29 mouse cellular contexts compared by ENCODE assay signal in the genomic region with DNA sequence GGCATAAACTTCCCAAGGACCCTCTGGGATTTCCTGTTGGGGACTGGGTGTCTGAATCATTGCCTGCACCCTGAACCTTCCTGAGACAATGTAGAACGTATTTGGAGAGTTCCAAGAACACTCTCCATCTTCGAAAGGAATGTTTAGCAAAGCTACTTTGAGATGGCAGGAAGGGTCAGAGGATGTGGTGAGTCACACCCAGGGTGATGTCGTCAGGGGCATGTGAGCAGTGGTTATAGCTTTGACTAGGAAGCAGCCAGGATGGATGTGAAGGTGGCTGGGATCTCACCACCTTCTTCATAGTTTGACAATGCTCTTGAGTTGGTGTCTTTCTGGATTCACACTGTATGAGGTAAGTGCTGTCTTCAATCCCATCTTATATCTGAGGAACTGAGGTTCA. TPM values are rescaled to one million over a fixed set of nuclear protein-coding genes. Genes with fewer than 3 reads are reported as not detected.
DNase-seq lines count a peak whose midpoint lies in the region; ATAC-seq and TF ChIP-seq lines count a peak whose summit lies in the region.
"Had no signal": no experiment of that assay in that cellular context is flagged by ENCODE, and none has a peak within 500 bp of the region (broad histone marks: within the 10 kb centered on the region; RNA-seq: fewer than 3 reads in every experiment).

No protein-coding gene starts in this region.

- in situ Hi-C loops in Patski (cut with MboI; ENCODE audit: low pct_unique_long_range_greater_than_20kb): no loop called here

- no peaks in the 10 kb centered on the region for H3K9me3 ChIP-seq in lung, postnatal 0 days (ENCODE audit: low read length)
- no peaks in the 10 kb centered on the region for H3K9me3 ChIP-seq in midbrain, embryonic 14.5 days (ENCODE audit: control insufficient read depth, low read length)
- H3K9me3 ChIP-seq: embryonic facial prominence, embryonic 12.5 days; heart, embryonic 10.5 days; hindbrain, embryonic 10.5 days; intestine, embryonic 15.5 days; liver, embryonic 12.5 days; midbrain, embryonic 12.5 days had no signal

- H3K4me2 ChIP-seq in lung, postnatal 0 days (replicated peaks; ENCODE audit: low read depth, low read length): no peak overlapping the region
- H3K4me2 ChIP-seq in midbrain, embryonic 14.5 days (ENCODE audit: low read length): no peak overlapping the region
- H3K4me2 ChIP-seq: embryonic facial prominence, embryonic 12.5 days; intestine, embryonic 15.5 days; liver, embryonic 12.5 days; midbrain, embryonic 12.5 days had no signal

- H3K4me3 ChIP-seq in lung, postnatal 0 days (ENCODE audit: low read depth, low read length): no peak overlapping the region
- no peak overlapping the region for H3K4me3 ChIP-seq in midbrain, embryonic 14.5 days (replicated peaks; ENCODE audit: low read depth, low read length)
- H3K4me3 ChIP-seq: embryonic facial prominence, embryonic 12.5 days; heart, embryonic 10.5 days; hindbrain, embryonic 10.5 days; intestine, embryonic 15.5 days; layer of hippocampus, adult 2 months; liver, embryonic 12.5 days; midbrain, embryonic 12.5 days had no signal

- 28% methylated on average over 3 of the region's 3 CpGs for WGBS in lung, postnatal 0 days
- 86% methylated on average over 3 of the region's 3 CpGs for WGBS in midbrain, embryonic 14.5 days

- peak; percentile 45 for DNase-seq in lung, postnatal 0 days (ENCODE audit: low spot score)
- no peak for DNase-seq in lung, postnatal 10 days
- no peak for DNase-seq in Patski (ENCODE audit: low read depth, low spot score)
- DNase-seq in midbrain, embryonic 14.5 days: no peak
- DNase-seq in thymus, postnatal 0 days (ENCODE audit: low spot score): no peak
- DNase-seq: adrenal gland, adult 8-10 months; cerebellum, adult 11 months; cerebellum, adult 9-10 months; embryo, embryonic 11 days; gastrocnemius, postnatal 10 days; heart, adult 11 months; kidney, adult 2 months; kidney, postnatal 36 days; left cerebral cortex, postnatal 4 days; liver, postnatal 0 days; right cerebral cortex, postnatal 25 days; thymus, postnatal 25 days had no signal

- H3K27ac ChIP-seq in lung, postnatal 0 days (ENCODE audit: low read length): no peak overlapping the region
- no peak overlapping the region for H3K27ac ChIP-seq in midbrain, embryonic 14.5 days (replicated peaks; ENCODE audit: low read depth, low read length)
- H3K27ac ChIP-seq: embryonic facial prominence, embryonic 12.5 days; heart, embryonic 10.5 days; hindbrain, embryonic 10.5 days; intestine, embryonic 15.5 days; layer of hippocampus, adult 2 months; liver, embryonic 12.5 days; midbrain, embryonic 12.5 days had no signal

- H3K27me3 ChIP-seq in lung, postnatal 0 days (replicated peaks; ENCODE audit: insufficient read depth, low read length): no peaks in the 10 kb centered on the region
- no peaks in the 10 kb centered on the region for H3K27me3 ChIP-seq in Patski
- no peaks in the 10 kb centered on the region for H3K27me3 ChIP-seq in midbrain, embryonic 14.5 days (ENCODE audit: control insufficient read depth, insufficient read depth, low read length)
- H3K27me3 ChIP-seq: embryonic facial prominence, embryonic 12.5 days; intestine, embryonic 15.5 days; liver, embryonic 12.5 days; midbrain, embryonic 12.5 days had no signal

- no peaks in the 10 kb centered on the region for H3K4me1 ChIP-seq in lung, postnatal 0 days (ENCODE audit: insufficient read depth, low read depth, low read length)
- H3K4me1 ChIP-seq in midbrain, embryonic 14.5 days (ENCODE audit: control insufficient read depth, insufficient read depth, low read length): no peaks in the 10 kb centered on the region
- H3K4me1 ChIP-seq: embryonic facial prominence, embryonic 12.5 days; heart, embryonic 10.5 days; hindbrain, embryonic 10.5 days; intestine, embryonic 15.5 days; liver, embryonic 12.5 days; midbrain, embryonic 12.5 days had no signal

- TF ChIP-seq EP300 in lung, postnatal 0 days (IDR thresholded peaks at IDR 0.05): peak; percentile 32; the same call in 1 of the 2 replicates

- no peak overlapping the region for H3K9ac ChIP-seq in lung, postnatal 0 days (replicated peaks; ENCODE audit: low read depth)
- H3K9ac ChIP-seq in midbrain, embryonic 14.5 days (replicated peaks; ENCODE audit: low read length): no peak overlapping the region
- H3K9ac ChIP-seq: embryonic facial prominence, embryonic 12.5 days; intestine, embryonic 15.5 days; liver, embryonic 12.5 days; liver, postnatal 0 days; midbrain, embryonic 12.5 days had no signal

- H3K36me3 ChIP-seq in lung, postnatal 0 days (ENCODE audit: insufficient read depth, low read length): no peaks in the 10 kb centered on the region
- no peaks in the 10 kb centered on the region for H3K36me3 ChIP-seq in midbrain, embryonic 14.5 days (ENCODE audit: control insufficient read depth, insufficient read depth, low read length)
- H3K36me3 ChIP-seq: embryonic facial prominence, embryonic 12.5 days; heart, embryonic 10.5 days; hindbrain, embryonic 10.5 days; intestine, embryonic 15.5 days; liver, embryonic 12.5 days; midbrain, embryonic 12.5 days had no signal

- POLR2A ChIA-PET in Patski (lab: Charles Lee): no interaction called here

- TF ChIP-seq CTCF in lung, postnatal 0 days (IDR thresholded peaks at IDR 0.05): no peak
- no peak for TF ChIP-seq CTCF in Patski (IDR thresholded peaks at IDR 0.05)

- ATAC-seq in lung, postnatal 0 days: peak; percentile 65
- peak; percentile 10 for ATAC-seq in Patski
- ATAC-seq in megakaryocyte, adult 5-6 weeks (ENCODE audit: poor library complexity, severe bottlenecking): peak; percentile 62
- no peak for ATAC-seq in midbrain, embryonic 14.5 days (ENCODE audit: low FRiP score, low TSS enrichment)
- ATAC-seq in frontal cortex, adult (ENCODE audit: low TSS enrichment): no peak
- ATAC-seq in granulocyte monocyte progenitor cell, adult 5-6 weeks (replicated peaks; ENCODE audit: poor library complexity, severe bottlenecking): no peak
- ATAC-seq: forebrain, embryonic 16.5 days; hindbrain, embryonic 16.5 days; intestine, embryonic 15.5 days; liver, embryonic 12.5 days; liver, postnatal 0 days had no signal

- CTCF ChIA-PET in Patski (lab: Charles Lee): interaction anchor here (0.9 to 2.3 kb wide), 2 partner anchors 14 to 26 kb away, joined by 3 to 8 read pairs; no protein-coding TSS in a partner anchor

RNA-seq across cellular contexts. Expression of gene Mrtfb, which starts 9.4 kb away (rescaled TPM):
- 21.8 and 24.0 TPM in 2 replicates for polyA plus RNA-seq in lung, postnatal 0 days (2015; fragmentation: Nextera tagmentation; extraction: Ambion mirVana)
- 18.7 TPM for polyA plus RNA-seq in Patski (2021)
- total RNA-seq in megakaryocyte, adult 5-6 weeks (2015): 6.2 and 8.4 TPM in 2 replicates
- 2.8 and 5.9 TPM in 2 replicates for total RNA-seq in megakaryocyte, adult 5-6 weeks (2017)
- 13.0 and 14.9 TPM in 2 replicates for polyA plus RNA-seq in midbrain, embryonic 14.5 days (2014; fragmentation: Nextera tagmentation; extraction: Ambion mirVana)
- 10.0 and 11.0 TPM in 2 replicates for total RNA-seq in granulocyte monocyte progenitor cell, adult 5-6 weeks (2014; fragmentation: Nextera tagmentation)
- total RNA-seq in granulocyte monocyte progenitor cell, adult 5-6 weeks (2017): 4.5 and 5.1 TPM in 2 replicates
- 12.0 and 14.4 TPM in 2 replicates for polyA plus RNA-seq in thymus, postnatal 0 days (2015; fragmentation: Nextera tagmentation; extraction: Ambion mirVana)

Comparison
In these comparisons a context has a peak if more than half of its experiments do, and no peak if none do; other contexts are left out.
1. ATAC-seq: peak in lung, postnatal 0 days (single experiment), Patski (single experiment) and megakaryocyte, adult 5-6 weeks (single experiment); none in midbrain, embryonic 14.5 days (single experiment), frontal cortex, adult (single experiment) and granulocyte monocyte progenitor cell, adult 5-6 weeks (single experiment).